Mouse (Mus musculus) liver, embryonic 16.5 days (tissue): ENCODE measurements around the gene Zscan18. TPM values are rescaled to one million over a fixed set of nuclear protein-coding genes. Genes with fewer than 3 reads are reported as not detected.
A peak's percentile ranks its signal among the peaks of the same experiment; 100 is the strongest.

ENCODE experiments used
- ATAC-seq: fragments of 200-750 bp; cut with Nextera tagmentation; 2 replicates; pipeline ENCODE4 v1.8.0; 2017; ENCODE audit warnings: low read depth, mild to moderate bottlenecking, moderate number of reproducible peaks, moderate library complexity
- H3K27ac ChIP-seq: fragments of 300-500 bp; sonication (generic); 2 replicates; pipeline ENCODE4 v1.5.1; 2014; ENCODE audit warnings: mild to moderate bottlenecking, low read length
- H3K27me3 ChIP-seq: fragments of 300-500 bp; sonication (generic); 2 replicates; pipeline ENCODE4 v1.6.1; 2014; ENCODE audit warnings: low read depth, low read length, mixed read lengths; ENCODE audit not compliant: control insufficient read depth, insufficient read depth
- H3K36me3 ChIP-seq: fragments of 300-500 bp; sonication (generic); 2 replicates; pipeline ENCODE4 v1.6.1; 2014; ENCODE audit warnings: mild to moderate bottlenecking; ENCODE audit not compliant: control insufficient read depth, insufficient read depth
- H3K4me1 ChIP-seq: fragments of 300-500 bp; sonication (generic); 2 replicates; pipeline ENCODE4 v1.6.1; 2014; ENCODE audit warnings: low read depth, low read length, mixed read lengths; ENCODE audit not compliant: control insufficient read depth
- H3K4me2 ChIP-seq: fragments of 300-500 bp; sonication (generic); 2 replicates; pipeline ENCODE4 v1.6.1; 2014; ENCODE audit warnings: low read depth, low read length, mixed read lengths
- H3K4me3 ChIP-seq: fragments of 300-500 bp; sonication (generic); 2 replicates; pipeline ENCODE4 v1.5.1; 2014; ENCODE audit warnings: low read depth, mild to moderate bottlenecking, low read length
- H3K9ac ChIP-seq: fragments of 300-500 bp; sonication (generic); 2 replicates; pipeline ENCODE4 v1.6.1; 2014; ENCODE audit warnings: low read depth, low read length
- H3K9me3 ChIP-seq: fragments of 300-500 bp; sonication (generic); replicated peaks from 2 replicates; pipeline ENCODE4 v1.6.1; 2016; ENCODE audit warnings: low read length; ENCODE audit not compliant: control insufficient read depth
- WGBS: fragments of 180-500 bp; shearing (Covaris S2); extraction: QIAGEN DNeasy Blood & Tissue Kit; methylation state at CpG from one replicate; pipeline ENCODE4 v1.1.7; 2014; ENCODE audit not compliant: insufficient replicate concordance; 5-methylcytosine and 5-hydroxymethylcytosine counted together
- polyA plus RNA-seq: library from polyadenylated mRNA; unstranded; fragments of >200 nt; fragmentation: Nextera tagmentation; extraction: Ambion mirVana; gene quantifications from 2 replicates; pipeline ENCODE4 v1.2.1, GENCODE M21; 2015

Zscan18 gene
- polyA plus RNA-seq: 0.40 and 0.58 TPM in 2 replicates

GRCm38 (mm10) chr7:12802866-12803726, at the start of gene Zscan18:
TSS of gene Zscan18 (minus strand) at chr7:12803635.
- ATAC-seq: peak; percentile 77
- WGBS: 4% methylated on average over 30 of the region's 31 CpGs

GRCm38 (mm10) chr7:12835779-12836178, 32.3 kb upstream of the Zscan18 start:
- Histone ChIP-seq H3K4me1 (peaks cover 5% of the 10 kb centered on the region), H3K4me3 (peak overlapping the region; percentile 70), H3K36me3 (peaks cover 37% of the 10 kb centered on the region), H3K27me3 (no peaks in the 10 kb centered on the region), H3K9ac (no peak overlapping the region), H3K4me2 (peak overlapping the region; percentile 69), H3K27ac (no peak overlapping the region), H3K9me3 (peaks cover 8% of the 10 kb centered on the region)
- 77% methylated on average over 4 of the region's 4 CpGs for WGBS
- no peak for ATAC-seq

More at GRCm38 (mm10) chr7:12802866-12803726, at the start of gene Zscan18:
- Histone ChIP-seq H3K4me3 (peak within 1 kb of the TSS; percentile 58), H3K27me3 (no peaks in the 10 kb centered on the region), H3K36me3 (no peaks in the 10 kb centered on the region), H3K27ac (no peak within 1 kb of the TSS), H3K9ac (peak within 1 kb of the TSS; percentile 46; the same call in 1 of the 2 replicates), H3K9me3 (no peaks in the 10 kb centered on the region), H3K4me1 (peaks cover 2% of the 10 kb centered on the region), H3K4me2 (peak within 1 kb of the TSS; percentile 75)

- Histone ChIP-seq H3K9ac (peak overlapping the region; percentile 67), H3K27ac (peak overlapping the region; percentile 28; the same call in 1 of the 2 replicates), H3K27me3 (no peaks in the 10 kb centered on the region), H3K4me1 (peaks cover 5% of the 10 kb centered on the region), H3K4me2 (peak overlapping the region; percentile 69), H3K36me3 (peaks cover 32% of the 10 kb centered on the region), H3K4me3 (peak overlapping the region; percentile 70), H3K9me3 (peaks cover 7% of the 10 kb centered on the region)
- 0 out of 2 replicates have a peak, but pooled peaks have one; percentile 5 for ATAC-seq
- WGBS: 25% methylated on average over 13 of the region's 13 CpGs
Measured at GRCm38 (mm10) chr7:12835193-12835671, 31.8 kb upstream of the Zscan18 start.

- peaks cover 5% of the 10 kb centered on the region for H3K4me1 ChIP-seq
- H3K9me3 ChIP-seq: peaks cover 3% of the 10 kb centered on the region
- ATAC-seq: peak; percentile 97
- H3K4me3 ChIP-seq: peak within 1 kb of the TSS; percentile 70
- H3K27me3 ChIP-seq: no peaks in the 10 kb centered on the region
- peak within 1 kb of the TSS; percentile 67 for H3K9ac ChIP-seq
- H3K36me3 ChIP-seq: peaks cover 25% of the 10 kb centered on the region
- peak within 1 kb of the TSS; percentile 69 for H3K4me2 ChIP-seq
- WGBS: 2% methylated on average over 47 of the region's 47 CpGs
- H3K27ac ChIP-seq: peak within 1 kb of the TSS; percentile 28; the same call in 1 of the 2 replicates
Measured at GRCm38 (mm10) chr7:12834162-12835120, 31.0 kb upstream of the Zscan18 start, which contains the start of gene Zfp110. TSS of gene Zfp110 (plus strand) at chr7:12834761.

- Histone ChIP-seq H3K27ac (0 out of 2 replicates have a peak within 1 kb of the TSS, but pooled peaks have one; percentile 29), H3K4me1 (peaks cover 5% of the 10 kb centered on the region), H3K9me3 (no peaks in the 10 kb centered on the region), H3K9ac (peak within 1 kb of the TSS; percentile 84), H3K36me3 (no peaks in the 10 kb centered on the region; the same call in 1 of the 2 replicates), H3K27me3 (no peaks in the 10 kb centered on the region), H3K4me3 (peak within 1 kb of the TSS; percentile 78), H3K4me2 (peak within 1 kb of the TSS; percentile 85)
- ATAC-seq: peak; percentile 97
- WGBS: under 1% methylated on average over 39 of the region's 40 CpGs
Measured at GRCm38 (mm10) chr7:12818521-12819295, 15.3 kb upstream of the Zscan18 start, which contains the start of gene Zfp329. TSS of gene Zfp329 (minus strand) at chr7:12818858.

- peaks cover 5% of the 10 kb centered on the region for H3K4me1 ChIP-seq
- no peak overlapping the region for H3K9ac ChIP-seq
- ATAC-seq: no peak
- 82% methylated on average over 8 of the region's 8 CpGs for WGBS
- no peak overlapping the region for H3K4me2 ChIP-seq
- H3K27me3 ChIP-seq: no peaks in the 10 kb centered on the region
- no peak overlapping the region for H3K4me3 ChIP-seq
- peaks cover 3% of the 10 kb centered on the region for H3K9me3 ChIP-seq
- H3K27ac ChIP-seq: no peak overlapping the region
- peaks cover 9% of the 10 kb centered on the region for H3K36me3 ChIP-seq
Measured at GRCm38 (mm10) chr7:12815566-12815965, 12.1 kb upstream of the Zscan18 start.

GRCm38 (mm10) chr7:12803727-12804071, 264 bp upstream of the Zscan18 start:
- H3K36me3 ChIP-seq: no peaks in the 10 kb centered on the region; the same call in 1 of the 2 replicates
- ATAC-seq: no peak
- WGBS: under 1% methylated on average over 16 of the region's 16 CpGs
- no peaks in the 10 kb centered on the region for H3K9me3 ChIP-seq
- peak overlapping the region; percentile 75 for H3K4me2 ChIP-seq
- no peaks in the 10 kb centered on the region for H3K27me3 ChIP-seq
- H3K27ac ChIP-seq: no peak overlapping the region
- no peak overlapping the region for H3K9ac ChIP-seq
- peaks cover 2% of the 10 kb centered on the region for H3K4me1 ChIP-seq
- peak overlapping the region; percentile 58 for H3K4me3 ChIP-seq

GRCm38 (mm10) chr7:12799554-12799953, 3.9 kb downstream of the Zscan18 start:
- Histone ChIP-seq H3K36me3 (no peaks in the 10 kb centered on the region), H3K4me1 (peaks cover 2% of the 10 kb centered on the region), H3K9ac (no peak overlapping the region), H3K4me3 (no peak overlapping the region), H3K4me2 (no peak overlapping the region), H3K27me3 (no peaks in the 10 kb centered on the region), H3K27ac (no peak overlapping the region), H3K9me3 (no peaks in the 10 kb centered on the region)
- ATAC-seq: no peak
- WGBS: 77% methylated on average over 1 of the region's 1 CpGs
